Mouse (Mus musculus): ENCODE measurements at regions not wholly inside any gene's neighbourhood (a gene's known extent, or its start where the extent isn't known, plus 50 kb on each side); places are given as distances from the start of the nearest gene placed in this dataset.
"Not testable (repeated sequence)": the region's sequence is repeated elsewhere in the genome, so short reads cannot be mapped to it uniquely, and the experiment has no call there.

DNA sequence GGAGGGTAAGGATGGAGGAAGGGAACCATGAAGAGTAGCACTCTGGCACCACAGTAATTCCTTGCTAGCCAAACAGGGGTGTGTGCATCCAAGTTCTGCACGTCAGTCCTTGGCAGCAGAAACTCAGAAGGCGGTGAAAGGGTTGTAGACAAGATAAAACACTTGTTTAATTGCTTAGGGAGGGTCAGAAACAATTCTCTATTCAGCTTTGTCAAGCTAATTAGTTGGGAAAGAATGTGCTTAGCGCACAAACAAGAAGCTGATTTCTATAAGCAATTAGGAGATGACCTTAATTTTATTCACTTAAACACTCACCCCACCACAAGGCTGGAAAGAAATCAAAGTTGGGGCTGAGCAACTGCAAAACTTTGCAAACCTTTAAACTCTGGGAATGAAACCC, 491.7 kb upstream of the Ercc4 start:
- Histone ChIP-seq H3K9ac (no peak overlapping the region), H3K27me3 (ENCODE audit: insufficient read depth, low read length) (no peaks in the 10 kb centered on the region), H3K4me2 (no peak overlapping the region), H3K4me3 (ENCODE audit: low read depth, low read length) (no peak overlapping the region), H3K4me1 (ENCODE audit: insufficient read depth) (no peaks in the 10 kb centered on the region), H3K36me3 (ENCODE audit: insufficient read depth) (no peaks in the 10 kb centered on the region), H3K27ac (ENCODE audit: low read depth) (no peak overlapping the region), H3K9me3 (ENCODE audit: low read depth, low read length) (no peaks in the 10 kb centered on the region)
- DNase-seq (no peak), ATAC-seq (ENCODE audit: insufficient read depth) (no peak)
- TF ChIP-seq CTCF (IDR thresholded peaks at IDR 0.05; ENCODE audit: low read depth), result no peak
- WGBS, result 54% methylated on average over 3 of the region's 3 CpGs

DNA sequence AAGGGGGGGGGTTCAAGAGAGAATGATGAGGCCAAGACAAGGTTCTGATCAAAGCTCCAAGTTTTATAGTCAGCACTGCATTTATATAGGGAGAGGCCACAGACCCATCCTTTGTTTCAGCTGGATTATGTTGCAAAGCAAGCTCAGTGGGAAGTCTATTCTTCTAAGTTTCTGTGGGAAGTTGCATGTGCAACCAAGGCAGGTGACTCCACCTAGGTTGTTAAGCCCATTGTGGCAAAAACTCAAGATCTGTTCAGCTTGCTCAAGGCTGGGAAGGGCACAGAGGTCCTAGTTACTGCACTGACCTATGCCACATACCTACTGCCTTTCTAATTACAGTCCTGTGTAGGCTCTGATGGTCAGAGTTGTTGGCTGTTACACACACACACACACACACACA, 477.0 kb upstream of the Ercc4 start:
- no peak overlapping the region for H3K4me2 ChIP-seq
- H3K9me3 ChIP-seq (ENCODE audit: low read depth, low read length), result no peaks in the 10 kb centered on the region
- H3K27me3 ChIP-seq (ENCODE audit: insufficient read depth, low read length), result no peaks in the 10 kb centered on the region
- no peak overlapping the region for H3K4me3 ChIP-seq (ENCODE audit: low read depth, low read length)
- H3K27ac ChIP-seq (ENCODE audit: low read depth), result no peak overlapping the region
- DNase-seq (no peak), ATAC-seq (ENCODE audit: insufficient read depth) (no peak)
- no peak for TF ChIP-seq CTCF (IDR thresholded peaks at IDR 0.05; ENCODE audit: low read depth)
- no peaks in the 10 kb centered on the region for H3K4me1 ChIP-seq (ENCODE audit: insufficient read depth)
- H3K36me3 ChIP-seq (ENCODE audit: insufficient read depth), result no peaks in the 10 kb centered on the region
- H3K9ac ChIP-seq, result no peak overlapping the region

DNA sequence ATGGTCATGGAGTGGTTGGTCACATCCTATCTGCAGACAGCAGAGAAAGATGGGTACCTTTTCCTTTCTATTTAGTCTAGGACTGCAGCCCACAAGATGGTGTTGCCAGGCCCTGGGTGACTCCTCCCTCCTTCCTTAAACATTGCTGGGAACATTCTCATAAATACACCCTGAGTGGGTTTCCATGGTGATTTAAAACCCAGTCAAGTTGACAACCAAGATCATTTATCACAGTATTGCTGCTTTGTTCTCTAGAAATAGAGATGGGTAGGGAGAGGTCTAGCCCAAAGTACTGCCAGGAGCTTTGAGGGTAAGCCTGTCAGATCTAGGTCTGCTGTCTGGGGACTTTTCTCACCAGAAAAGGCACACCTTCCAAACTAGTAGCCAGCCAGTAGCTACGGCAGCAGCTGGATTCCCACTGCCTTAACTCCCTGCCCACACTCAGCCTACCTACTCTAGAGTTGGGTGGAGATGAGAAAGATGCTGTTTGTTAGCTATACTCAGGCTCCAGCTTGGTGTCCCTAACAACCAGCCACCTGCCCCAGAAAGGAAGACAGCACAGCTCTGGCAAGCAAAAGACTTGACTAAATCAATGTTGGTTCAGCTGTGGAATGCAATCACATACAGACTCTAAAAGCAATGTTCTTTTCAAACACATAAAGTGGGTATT, 470.4 kb upstream of the Ercc4 start:
- TF ChIP-seq CTCF (IDR thresholded peaks at IDR 0.05; ENCODE audit: low read depth), result no peak
- no peak overlapping the region for H3K27ac ChIP-seq (ENCODE audit: low read depth)
- WGBS, result 78% methylated on average over 1 of the region's 1 CpGs
- ATAC-seq (ENCODE audit: insufficient read depth) (no peak), DNase-seq (no peak)
- no peaks in the 10 kb centered on the region for H3K4me1 ChIP-seq (ENCODE audit: insufficient read depth)
- no peaks in the 10 kb centered on the region for H3K27me3 ChIP-seq (ENCODE audit: insufficient read depth, low read length)
- H3K9ac ChIP-seq, result no peak overlapping the region
- H3K36me3 ChIP-seq (ENCODE audit: insufficient read depth), result no peaks in the 10 kb centered on the region
- no peak overlapping the region for H3K4me2 ChIP-seq
- no peaks in the 10 kb centered on the region for H3K9me3 ChIP-seq (ENCODE audit: low read depth, low read length)
- no peak overlapping the region for H3K4me3 ChIP-seq (ENCODE audit: low read depth, low read length)

DNA sequence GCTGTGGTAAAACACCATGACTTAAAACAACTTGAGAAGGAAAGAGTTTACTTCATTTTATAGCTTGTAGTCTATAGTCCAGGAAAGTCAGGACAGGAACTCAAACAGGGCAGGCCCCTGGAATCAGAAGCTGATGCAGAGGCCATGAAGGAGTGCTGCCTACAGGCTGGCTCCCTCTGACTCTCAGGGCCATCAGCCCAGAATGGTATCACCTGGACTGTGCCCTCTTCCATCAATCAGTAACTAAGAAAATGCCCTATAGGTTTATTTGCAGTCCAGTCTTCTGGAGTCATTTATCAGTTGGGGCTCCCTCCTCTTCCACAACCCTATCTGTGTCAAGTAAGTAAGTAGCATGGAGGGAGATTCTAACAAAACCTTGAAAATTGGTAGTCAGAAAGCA, 466.4 kb upstream of the Ercc4 start:
- no peaks in the 10 kb centered on the region for H3K9me3 ChIP-seq (ENCODE audit: low read depth, low read length)
- ATAC-seq (ENCODE audit: insufficient read depth), result no peak
- no peaks in the 10 kb centered on the region for H3K4me1 ChIP-seq (ENCODE audit: insufficient read depth)
- H3K4me3 ChIP-seq (ENCODE audit: low read depth, low read length), result no peak overlapping the region
- no peak for DNase-seq
- H3K36me3 ChIP-seq (ENCODE audit: insufficient read depth), result no peaks in the 10 kb centered on the region
- no peak overlapping the region for H3K9ac ChIP-seq
- H3K27ac ChIP-seq (ENCODE audit: low read depth), result no peak overlapping the region
- no peak overlapping the region for H3K4me2 ChIP-seq
- no peaks in the 10 kb centered on the region for H3K27me3 ChIP-seq (ENCODE audit: insufficient read depth, low read length)
- TF ChIP-seq CTCF (IDR thresholded peaks at IDR 0.05; ENCODE audit: low read depth), result no peak

GRCm38 (mm10) chr16:12644621-12645020, 464.9 kb upstream of the Ercc4 start:
- no peak overlapping the region for H3K27ac ChIP-seq (ENCODE audit: low read depth)
- H3K36me3 ChIP-seq (ENCODE audit: insufficient read depth), result no peaks in the 10 kb centered on the region
- H3K4me3 ChIP-seq (ENCODE audit: low read depth, low read length), result no peak overlapping the region
- 68% methylated on average over 2 of the region's 2 CpGs for WGBS
- no peak for ATAC-seq (ENCODE audit: insufficient read depth)
- no peaks in the 10 kb centered on the region for H3K27me3 ChIP-seq (ENCODE audit: insufficient read depth, low read length)
- H3K9ac ChIP-seq, result no peak overlapping the region
- no peaks in the 10 kb centered on the region for H3K4me1 ChIP-seq (ENCODE audit: insufficient read depth)
- no peak for DNase-seq
- H3K4me2 ChIP-seq, result no peak overlapping the region
- no peak for TF ChIP-seq CTCF (IDR thresholded peaks at IDR 0.05; ENCODE audit: low read depth)
- no peaks in the 10 kb centered on the region for H3K9me3 ChIP-seq (ENCODE audit: low read depth, low read length)

GRCm38 (mm10) chr16:12652180-12652579, 457.3 kb upstream of the Ercc4 start:
- H3K36me3 ChIP-seq (ENCODE audit: insufficient read depth), result no peaks in the 10 kb centered on the region
- no peaks in the 10 kb centered on the region for H3K27me3 ChIP-seq (ENCODE audit: insufficient read depth, low read length)
- no peaks in the 10 kb centered on the region for H3K9me3 ChIP-seq (ENCODE audit: low read depth, low read length)
- H3K4me1 ChIP-seq (ENCODE audit: insufficient read depth), result no peaks in the 10 kb centered on the region
- no peak overlapping the region for H3K4me3 ChIP-seq (ENCODE audit: low read depth, low read length)
- no peak for ATAC-seq (ENCODE audit: insufficient read depth)
- H3K4me2 ChIP-seq, result no peak overlapping the region
- no peak for DNase-seq
- 71% methylated on average over 3 of the region's 3 CpGs for WGBS
- no peak overlapping the region for H3K27ac ChIP-seq (ENCODE audit: low read depth)
- TF ChIP-seq CTCF (IDR thresholded peaks at IDR 0.05; ENCODE audit: low read depth), result peak; percentile 21; the same call in 1 of the 2 replicates
- no peak overlapping the region for H3K9ac ChIP-seq

- not testable (repeated sequence) for DNase-seq; H3K9me3 ChIP-seq (ENCODE audit: low read depth, low read length); H3K9ac ChIP-seq; H3K27ac ChIP-seq (ENCODE audit: low read depth); H3K4me1 ChIP-seq (ENCODE audit: insufficient read depth); ATAC-seq (ENCODE audit: insufficient read depth); H3K27me3 ChIP-seq (ENCODE audit: insufficient read depth, low read length); H3K4me3 ChIP-seq (ENCODE audit: low read depth, low read length); H3K4me2 ChIP-seq; H3K36me3 ChIP-seq (ENCODE audit: insufficient read depth)
- WGBS, result 87% methylated on average over 1 of the region's 1 CpGs
Measured at GRCm38 (mm10) chr16:12673656-12674055, 435.8 kb upstream of the Ercc4 start.

DNA sequence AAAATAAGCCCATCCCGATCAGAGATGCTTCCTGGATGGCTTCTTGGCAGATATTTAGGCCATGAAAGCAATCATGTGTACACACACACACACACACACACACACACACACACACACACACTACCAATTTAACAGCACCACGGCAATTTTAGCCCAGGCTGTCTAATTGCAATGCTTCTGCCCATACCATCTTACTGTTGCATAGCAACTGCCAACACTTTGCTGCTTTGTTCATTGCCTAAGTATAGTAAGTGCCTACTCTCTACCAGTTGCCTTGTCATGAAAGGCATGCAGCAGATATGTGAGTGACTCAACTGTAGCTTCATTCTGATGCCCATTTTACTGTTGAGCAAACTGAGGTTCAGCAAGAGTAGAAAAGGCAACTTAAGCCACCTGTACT, 428.0 kb upstream of the Ercc4 start:
- H3K4me3 ChIP-seq (ENCODE audit: low read depth, low read length), result no peak overlapping the region
- no peaks in the 10 kb centered on the region for H3K27me3 ChIP-seq (ENCODE audit: insufficient read depth, low read length)
- H3K9ac ChIP-seq, result no peak overlapping the region
- no peaks in the 10 kb centered on the region for H3K36me3 ChIP-seq (ENCODE audit: insufficient read depth)
- DNase-seq (no peak), ATAC-seq (ENCODE audit: insufficient read depth) (no peak)
- no peaks in the 10 kb centered on the region for H3K4me1 ChIP-seq (ENCODE audit: insufficient read depth)
- 84% methylated on average over 2 of the region's 2 CpGs for WGBS
- H3K4me2 ChIP-seq, result no peak overlapping the region
- H3K9me3 ChIP-seq (ENCODE audit: low read depth, low read length), result no peaks in the 10 kb centered on the region
- no peak overlapping the region for H3K27ac ChIP-seq (ENCODE audit: low read depth)
- no peak for TF ChIP-seq CTCF (IDR thresholded peaks at IDR 0.05; ENCODE audit: low read depth)

Measured in lung, embryonic 14.5 days (tissue).